Mouse (Mus musculus) G1E (cell line): ENCODE results near the gene 4930415O20Rik.

Experiments
- CTCF ChIP-seq: IDR thresholded peaks from 2 replicates; pipeline ENCODE4 v1.5.1; 2012; ENCODE audit warnings: low read depth, low read length, inconsistent platforms, mixed read lengths
- TAL1 ChIP-seq: conservative IDR thresholded peaks from 2 replicates; pipeline ENCODE4 v1.6.1; 2012; ENCODE audit warnings: low read depth, low read length, inconsistent platforms, mixed read lengths

- TF ChIP-seq CTCF (no peak), TAL1 (no peak)
These were observed 61.4 kb downstream of the 4930415O20Rik start for GRCm38 (mm10) chr15:98632107-98632744.
